Mouse (Mus musculus): Measurements from ENCODE around the gene P4ha3. TPM values are rescaled to one million over a fixed set of nuclear protein-coding genes. Genes with fewer than 3 reads are reported as not detected.

P4ha3 gene
- polyA plus RNA-seq, 1 experiment from 2014 or later, result 3.6 TPM

- Histone ChIP-seq H3K4me1 (ENCODE audit: control insufficient read depth, insufficient read depth, low read length) (no peaks in the 10 kb centered on the region), H3K4me2 (ENCODE audit: low read depth, low read length) (no peak overlapping the region), H3K9me3 (ENCODE audit: control insufficient read depth, low read length) (no peaks in the 10 kb centered on the region), H3K9ac (ENCODE audit: low read depth, low read length) (no peak overlapping the region), H3K4me3 (ENCODE audit: low read length) (no peak overlapping the region), H3K27me3 (replicated peaks; ENCODE audit: control insufficient read depth, insufficient read depth, low read length) (no peaks in the 10 kb centered on the region), H3K36me3 (ENCODE audit: control insufficient read depth, insufficient read depth, low read length) (no peaks in the 10 kb centered on the region), H3K27ac (ENCODE audit: low read length) (no peak overlapping the region)
- WGBS, result 71% methylated on average over 6 of the region's 6 CpGs
- no peak for ATAC-seq
Observed at GRCm38 (mm10) chr7:100274507-100274906, 10.8 kb upstream of the P4ha3 start.

GRCm38 (mm10) chr7:100276397-100276796, 8.9 kb upstream of the P4ha3 start:
- 47% methylated on average over 2 of the region's 2 CpGs for WGBS
- Histone ChIP-seq H3K36me3 (ENCODE audit: control insufficient read depth, insufficient read depth, low read length) (no peaks in the 10 kb centered on the region), H3K4me3 (ENCODE audit: low read length) (no peak overlapping the region), H3K4me2 (ENCODE audit: low read depth, low read length) (no peak overlapping the region), H3K9me3 (ENCODE audit: control insufficient read depth, low read length) (no peaks in the 10 kb centered on the region), H3K27ac (ENCODE audit: low read length) (no peak overlapping the region), H3K27me3 (replicated peaks; ENCODE audit: control insufficient read depth, insufficient read depth, low read length) (no peaks in the 10 kb centered on the region), H3K4me1 (ENCODE audit: control insufficient read depth, insufficient read depth, low read length) (no peaks in the 10 kb centered on the region), H3K9ac (ENCODE audit: low read depth, low read length) (no peak overlapping the region)
- ATAC-seq, result no peak

DNA sequence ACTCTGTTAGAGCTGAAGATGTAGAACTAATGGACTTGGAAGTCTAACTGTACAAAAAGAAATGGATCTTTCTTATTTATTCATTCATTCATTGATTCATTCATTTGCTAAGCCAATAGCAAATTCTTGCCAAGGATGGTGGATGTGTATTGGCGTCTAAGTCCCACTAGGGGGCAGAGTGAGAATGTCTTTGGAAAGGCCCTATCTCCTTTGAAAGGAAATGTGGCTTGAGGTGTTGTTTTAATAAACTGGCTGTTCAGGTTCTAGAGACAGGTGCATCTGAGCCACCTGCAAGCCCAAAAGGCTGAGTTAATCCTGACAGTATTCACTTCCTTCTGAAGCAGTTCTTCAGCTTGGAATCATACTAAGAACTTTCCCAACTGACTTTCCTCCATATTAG, 5.5 kb upstream of the P4ha3 start:
- Histone ChIP-seq H3K9me3 (ENCODE audit: control insufficient read depth, low read length) (no peaks in the 10 kb centered on the region), H3K27ac (ENCODE audit: low read length) (no peak overlapping the region), H3K4me2 (ENCODE audit: low read depth, low read length) (no peak overlapping the region), H3K36me3 (ENCODE audit: control insufficient read depth, insufficient read depth, low read length) (no peaks in the 10 kb centered on the region), H3K9ac (ENCODE audit: low read depth, low read length) (no peak overlapping the region), H3K27me3 (replicated peaks; ENCODE audit: control insufficient read depth, insufficient read depth, low read length) (0 out of 2 replicates have a peak, but pooled peaks cover 3% of the 10 kb centered on the region), H3K4me1 (ENCODE audit: control insufficient read depth, insufficient read depth, low read length) (no peaks in the 10 kb centered on the region), H3K4me3 (ENCODE audit: low read length) (no peak overlapping the region)
- ATAC-seq, result no peak
- WGBS, result 2% methylated on average over 1 of the region's 1 CpGs

DNA sequence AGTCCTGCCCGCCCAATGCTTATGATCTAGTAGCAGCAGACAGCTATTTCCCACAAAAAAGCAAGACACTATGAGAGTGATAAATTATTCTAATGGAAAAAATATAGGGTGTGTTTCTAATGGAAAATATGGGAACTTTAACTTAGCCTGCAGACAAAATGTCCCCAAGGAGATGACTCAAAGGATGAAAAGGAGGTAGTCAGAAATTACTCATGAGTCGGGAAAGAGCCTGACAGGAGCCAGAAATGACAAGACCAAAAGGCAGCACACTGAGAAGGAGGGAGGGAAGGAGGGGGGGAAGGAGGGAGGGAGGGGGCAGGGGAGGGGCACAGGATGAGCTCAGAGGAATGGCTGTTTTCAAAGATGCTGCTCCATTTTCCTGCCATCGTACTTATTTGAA, 3.7 kb upstream of the P4ha3 start:
- Histone ChIP-seq H3K9ac (ENCODE audit: low read depth, low read length) (no peak overlapping the region), H3K27me3 (replicated peaks; ENCODE audit: control insufficient read depth, insufficient read depth, low read length) (peaks cover 9% of the 10 kb centered on the region; the same call in 1 of the 2 replicates), H3K27ac (ENCODE audit: low read length) (no peak overlapping the region), H3K36me3 (ENCODE audit: control insufficient read depth, insufficient read depth, low read length) (no peaks in the 10 kb centered on the region), H3K4me1 (ENCODE audit: control insufficient read depth, insufficient read depth, low read length) (peaks cover 6% of the 10 kb centered on the region), H3K9me3 (ENCODE audit: control insufficient read depth, low read length) (no peaks in the 10 kb centered on the region), H3K4me2 (ENCODE audit: low read depth, low read length) (no peak overlapping the region), H3K4me3 (ENCODE audit: low read length) (no peak overlapping the region)
- 49% methylated on average over 3 of the region's 3 CpGs for WGBS
- ATAC-seq, result no peak

DNA sequence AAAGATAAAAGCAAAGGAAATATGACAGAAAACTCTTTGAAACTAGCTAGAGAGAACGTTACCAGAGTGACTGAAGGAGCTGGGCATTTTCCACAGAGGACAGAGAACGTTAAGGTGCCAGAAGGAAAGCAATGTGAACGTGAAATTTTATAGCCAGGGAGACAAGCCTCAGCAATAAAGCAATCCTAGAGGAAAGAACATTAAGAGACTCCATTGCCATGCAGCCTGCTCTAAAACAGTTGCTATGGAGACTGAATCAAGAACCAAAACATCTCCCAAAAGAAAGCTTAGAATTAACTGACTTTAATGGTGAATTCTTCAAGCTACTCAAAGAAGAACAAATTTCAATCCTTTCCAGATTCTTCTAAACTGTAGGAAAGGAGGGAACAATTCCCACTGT, 2.0 kb upstream of the P4ha3 start:
- no peak overlapping the region for H3K9ac ChIP-seq (ENCODE audit: low read depth, low read length)
- WGBS, result 33% methylated on average over 3 of the region's 3 CpGs
- no peak overlapping the region for H3K27ac ChIP-seq (ENCODE audit: low read length)
- no peaks in the 10 kb centered on the region for H3K9me3 ChIP-seq (ENCODE audit: control insufficient read depth, low read length)
- H3K4me2 ChIP-seq (ENCODE audit: low read depth, low read length), result no peak overlapping the region
- no peak for ATAC-seq
- H3K27me3 ChIP-seq (replicated peaks; ENCODE audit: control insufficient read depth, insufficient read depth, low read length), result peaks cover 9% of the 10 kb centered on the region; the same call in 1 of the 2 replicates
- no peak overlapping the region for H3K4me3 ChIP-seq (ENCODE audit: low read length)
- H3K36me3 ChIP-seq (ENCODE audit: control insufficient read depth, insufficient read depth, low read length), result no peaks in the 10 kb centered on the region
- H3K4me1 ChIP-seq (ENCODE audit: control insufficient read depth, insufficient read depth, low read length), result peaks cover 15% of the 10 kb centered on the region

GRCm38 (mm10) chr7:100287748-100288578, 2.6 kb downstream of the P4ha3 start:
- Histone ChIP-seq H3K27ac (ENCODE audit: low read length) (peak overlapping the region; percentile 72), H3K9ac (ENCODE audit: low read depth, low read length) (no peak overlapping the region), H3K36me3 (ENCODE audit: control insufficient read depth, insufficient read depth, low read length) (no peaks in the 10 kb centered on the region), H3K4me1 (ENCODE audit: control insufficient read depth, insufficient read depth, low read length) (peaks cover 24% of the 10 kb centered on the region), H3K4me2 (ENCODE audit: low read depth, low read length) (peak overlapping the region; percentile 37), H3K4me3 (ENCODE audit: low read length) (peak overlapping the region; percentile 18; the same call in 1 of the 2 replicates), H3K9me3 (ENCODE audit: control insufficient read depth, low read length) (no peaks in the 10 kb centered on the region), H3K27me3 (replicated peaks; ENCODE audit: control insufficient read depth, insufficient read depth, low read length) (peaks cover 9% of the 10 kb centered on the region; the same call in 1 of the 2 replicates)
- ATAC-seq, result peak; percentile 88
- 7% methylated on average over 7 of the region's 7 CpGs for WGBS

DNA sequence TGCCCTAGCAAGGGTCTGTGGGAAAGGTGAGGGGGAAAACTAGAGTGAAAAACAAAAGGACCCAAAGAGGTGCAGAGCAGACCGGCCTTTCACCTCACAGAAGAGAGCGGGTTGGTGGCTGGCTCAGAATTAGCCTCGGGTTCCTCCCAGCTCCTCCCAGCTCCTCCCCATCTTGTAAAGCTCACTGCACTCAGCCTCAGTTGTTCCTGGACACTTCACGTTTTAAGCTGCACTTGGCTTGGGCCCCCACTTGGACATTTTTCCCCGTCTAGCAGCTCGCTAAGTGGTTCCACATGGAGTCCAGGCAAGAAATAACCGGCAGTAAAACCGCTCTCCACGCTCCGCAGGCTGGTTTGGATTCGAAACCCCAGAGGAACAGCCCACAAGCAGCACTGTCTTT, 3.3 kb downstream of the P4ha3 start:
- H3K4me3 ChIP-seq (ENCODE audit: low read length), result peak overlapping the region; percentile 18; the same call in 1 of the 2 replicates
- peak overlapping the region; percentile 37 for H3K4me2 ChIP-seq (ENCODE audit: low read depth, low read length)
- H3K9ac ChIP-seq (ENCODE audit: low read depth, low read length), result peak overlapping the region; percentile 13; the same call in 1 of the 2 replicates
- peak overlapping the region; percentile 72 for H3K27ac ChIP-seq (ENCODE audit: low read length)
- peak; percentile 73 for ATAC-seq
- 26% methylated on average over 11 of the region's 11 CpGs for WGBS
- no peaks in the 10 kb centered on the region for H3K9me3 ChIP-seq (ENCODE audit: control insufficient read depth, low read length)
- H3K4me1 ChIP-seq (ENCODE audit: control insufficient read depth, insufficient read depth, low read length), result peaks cover 24% of the 10 kb centered on the region
- no peaks in the 10 kb centered on the region for H3K36me3 ChIP-seq (ENCODE audit: control insufficient read depth, insufficient read depth, low read length)
- H3K27me3 ChIP-seq (replicated peaks; ENCODE audit: control insufficient read depth, insufficient read depth, low read length), result peaks cover 9% of the 10 kb centered on the region; the same call in 1 of the 2 replicates

DNA sequence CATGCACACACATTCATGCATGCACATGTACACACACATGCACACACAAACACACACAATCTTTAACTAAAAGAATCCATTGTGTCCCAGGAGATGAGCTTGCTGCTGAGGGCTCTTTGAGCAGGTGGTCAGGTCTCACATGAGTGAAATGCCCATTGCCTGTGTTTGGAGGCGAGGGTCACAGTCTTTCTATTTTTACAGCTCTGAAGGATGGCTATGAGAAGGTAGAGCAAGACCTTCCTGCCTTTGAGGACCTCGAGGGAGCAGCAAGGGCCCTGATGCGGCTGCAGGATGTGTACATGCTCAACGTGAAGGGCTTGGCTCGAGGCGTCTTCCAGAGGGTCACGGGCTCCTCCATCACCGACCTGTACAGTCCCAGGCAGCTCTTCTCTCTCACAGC, 8.2 kb downstream of the P4ha3 start:
- H3K4me2 ChIP-seq (ENCODE audit: low read depth, low read length), result no peak overlapping the region
- H3K4me3 ChIP-seq (ENCODE audit: low read length), result no peak overlapping the region
- H3K27ac ChIP-seq (ENCODE audit: low read length), result no peak overlapping the region
- no peaks in the 10 kb centered on the region for H3K27me3 ChIP-seq (replicated peaks; ENCODE audit: control insufficient read depth, insufficient read depth, low read length)
- H3K9ac ChIP-seq (ENCODE audit: low read depth, low read length), result no peak overlapping the region
- H3K4me1 ChIP-seq (ENCODE audit: control insufficient read depth, insufficient read depth, low read length), result peaks cover 6% of the 10 kb centered on the region
- ATAC-seq, result no peak
- H3K36me3 ChIP-seq (ENCODE audit: control insufficient read depth, insufficient read depth, low read length), result no peaks in the 10 kb centered on the region
- 87% methylated on average over 8 of the region's 8 CpGs for WGBS
- no peaks in the 10 kb centered on the region for H3K9me3 ChIP-seq (ENCODE audit: control insufficient read depth, low read length)

- WGBS, result 77% methylated on average over 2 of the region's 2 CpGs
Observed at GRCm38 (mm10) chr7:100295745-100296144, 10.4 kb downstream of the P4ha3 start.

More at GRCm38 (mm10) chr7:100295745-100296144, 10.4 kb downstream of the P4ha3 start:
- no peak for ATAC-seq
- Histone ChIP-seq H3K9me3 (ENCODE audit: control insufficient read depth, low read length) (no peaks in the 10 kb centered on the region), H3K4me1 (ENCODE audit: control insufficient read depth, insufficient read depth, low read length) (no peaks in the 10 kb centered on the region), H3K4me3 (ENCODE audit: low read length) (no peak overlapping the region), H3K27ac (ENCODE audit: low read length) (no peak overlapping the region), H3K4me2 (ENCODE audit: low read depth, low read length) (no peak overlapping the region), H3K36me3 (ENCODE audit: control insufficient read depth, insufficient read depth, low read length) (no peaks in the 10 kb centered on the region), H3K9ac (ENCODE audit: low read depth, low read length) (no peak overlapping the region), H3K27me3 (replicated peaks; ENCODE audit: control insufficient read depth, insufficient read depth, low read length) (no peaks in the 10 kb centered on the region)

Measured in intestine, embryonic 16.5 days (tissue).